Mouse (Mus musculus) layer of hippocampus, adult 9-11 months (tissue): ENCODE measurements around the gene Vill.

ENCODE experiments used
- DNase-seq: peaks from one replicate; pipeline ENCODE4 v3.0.0; 2022

Gene Vill

DNA sequence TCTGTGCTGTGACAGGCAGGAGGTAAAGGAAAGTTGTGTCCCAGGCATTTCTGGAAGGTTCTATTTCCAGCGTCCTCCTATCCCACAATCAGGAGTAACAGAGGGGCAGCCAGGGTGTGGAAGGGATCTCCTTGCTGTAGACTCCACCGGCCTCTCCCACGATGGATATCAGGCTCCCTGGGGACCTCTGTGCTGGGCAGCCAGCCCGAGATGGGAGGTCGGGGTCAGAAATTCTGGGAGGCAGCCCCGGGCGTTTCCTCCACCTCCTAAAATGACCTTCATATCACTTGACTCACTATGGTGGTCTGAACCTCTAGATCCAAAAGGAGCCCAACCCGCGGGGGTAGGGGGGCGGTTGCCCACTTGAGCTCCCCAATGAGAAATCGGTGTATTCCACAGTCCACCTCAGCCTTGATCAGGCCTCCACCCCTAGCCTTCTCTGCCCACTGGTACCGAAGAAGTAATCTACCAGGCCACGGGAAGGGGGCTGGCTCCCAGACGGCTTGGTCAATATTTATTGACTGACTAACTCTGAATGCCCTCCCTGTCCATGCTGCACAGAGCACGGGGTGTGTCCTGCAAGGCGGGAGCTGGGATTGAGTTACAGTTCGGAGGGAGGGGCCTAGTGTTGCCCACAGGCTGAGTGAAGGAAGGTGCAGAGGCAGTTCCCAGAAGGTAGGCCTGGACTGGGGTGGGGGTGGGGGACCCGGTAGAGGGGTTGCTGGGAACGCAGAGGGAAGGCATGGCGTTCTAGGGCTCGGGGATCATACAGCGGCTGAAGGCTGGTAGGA, at the start of gene Vill:
TSS of gene Vill (plus strand) at position 625 of the 791 bp plus-strand sequence.
- DNase-seq: no peak

DNA sequence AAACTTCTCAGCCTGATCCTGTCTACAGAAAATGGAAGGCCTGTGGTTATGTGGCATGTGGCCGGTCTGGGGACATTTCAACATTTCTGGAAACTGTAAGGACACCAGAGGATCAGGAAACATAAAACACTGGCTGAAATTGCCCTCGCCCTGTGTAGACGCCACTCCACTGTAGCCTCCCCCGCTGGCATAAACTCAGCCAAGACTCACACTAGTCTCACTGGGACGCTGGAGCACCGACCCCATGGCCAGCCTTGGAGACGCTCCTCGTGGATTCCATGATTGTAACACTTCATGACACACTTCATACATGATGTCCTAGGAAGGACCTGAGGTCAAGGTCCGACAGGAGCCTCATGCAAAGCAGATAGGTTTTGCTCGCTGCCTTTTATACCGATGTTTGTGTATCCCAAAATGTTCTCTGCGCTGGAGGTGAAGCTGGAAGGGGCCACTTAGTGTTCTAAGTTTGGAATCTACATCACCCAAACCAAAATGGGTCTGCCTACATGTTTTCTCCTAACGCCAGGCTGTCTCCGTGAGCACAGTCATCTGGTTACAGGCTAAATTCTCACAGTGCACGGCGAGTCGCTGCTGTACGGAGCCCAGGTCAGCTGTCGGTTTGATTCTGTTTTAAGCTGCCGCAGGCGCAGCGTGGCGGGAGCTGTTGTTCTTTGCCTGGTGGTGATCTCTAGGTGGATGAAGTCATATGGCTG, 48.4 kb upstream of the Vill start:
- DNase-seq: peak; percentile 56

DNA sequence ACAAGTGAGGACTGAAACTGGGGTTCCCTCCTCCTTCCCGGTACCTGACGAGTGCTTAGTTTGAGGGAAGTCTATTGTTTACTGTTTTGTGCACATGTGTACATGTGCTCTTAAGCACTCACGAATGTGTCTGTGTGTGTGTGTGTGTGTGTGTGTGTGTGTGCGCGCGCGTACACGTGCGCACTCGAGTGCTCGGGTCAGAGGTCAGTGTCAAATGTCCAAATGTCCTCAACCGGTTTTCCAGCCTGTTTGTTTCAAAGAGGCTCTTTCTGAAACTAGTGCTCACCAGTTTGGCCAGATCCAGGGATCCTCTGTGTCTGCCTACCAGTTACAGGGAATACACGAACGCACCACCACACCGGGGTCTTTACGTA, 47.9 kb upstream of the Vill start:
- DNase-seq: no peak

DNA sequence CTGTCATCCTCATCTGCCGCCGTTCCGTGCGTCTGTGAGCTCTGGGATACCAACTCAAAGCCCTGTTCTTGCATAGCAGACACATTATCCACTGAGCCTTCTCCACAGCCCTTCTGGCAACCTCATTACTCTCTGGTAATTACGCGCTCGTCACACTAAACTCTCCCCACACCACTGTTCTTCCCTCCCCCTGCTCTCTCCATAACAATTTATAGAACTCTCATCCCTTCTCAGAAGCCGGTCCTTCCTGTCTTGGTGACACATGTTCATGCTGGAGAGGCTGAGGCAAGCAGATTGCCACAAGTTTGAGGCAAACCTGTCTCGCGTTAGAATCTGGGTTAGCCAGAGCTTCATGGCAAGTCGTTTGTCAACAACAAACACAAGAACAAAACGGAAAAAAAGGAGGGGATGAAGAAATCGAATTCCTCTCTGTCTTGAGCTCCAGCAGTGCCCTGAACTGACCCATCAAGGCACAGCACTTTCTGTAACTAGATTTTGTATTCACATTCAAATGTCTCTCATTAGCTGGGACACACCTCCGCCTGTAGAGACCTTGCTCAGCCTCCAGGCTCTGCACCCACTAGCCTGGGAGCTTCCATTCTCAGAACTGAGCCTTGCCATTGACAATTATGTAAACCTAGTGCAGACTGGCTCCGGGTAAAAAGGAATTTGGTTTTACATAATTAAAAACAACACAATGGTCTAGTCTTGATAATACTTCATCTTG, 47.1 kb upstream of the Vill start:
- no peak for DNase-seq

GRCm38 (mm10) chr9:119007266-119007665, 45.3 kb upstream of the Vill start:
- peak; percentile 31 for DNase-seq

DNA sequence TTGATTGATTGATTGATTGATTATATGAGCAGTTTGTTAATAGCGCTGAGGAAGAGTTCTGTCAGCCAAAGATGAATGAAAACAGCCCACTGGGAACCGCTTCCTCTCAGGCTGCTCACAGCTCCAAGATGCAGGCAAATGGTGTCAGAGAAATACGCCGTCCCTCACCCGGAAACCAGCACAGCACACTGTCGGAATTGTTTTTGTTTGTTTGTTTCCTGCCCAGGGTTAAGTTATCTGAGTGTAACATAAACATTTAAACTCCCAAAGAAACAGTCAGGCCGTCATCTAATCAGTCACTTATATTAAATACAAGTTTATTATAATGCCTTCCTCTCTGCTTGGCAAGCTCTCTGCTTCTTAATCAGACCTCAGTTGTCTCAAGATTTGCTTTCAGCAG, 43.7 kb upstream of the Vill start:
- DNase-seq: no peak

- no peak for DNase-seq
Observed at GRCm38 (mm10) chr9:119010156-119010710, 42.3 kb upstream of the Vill start.

DNA sequence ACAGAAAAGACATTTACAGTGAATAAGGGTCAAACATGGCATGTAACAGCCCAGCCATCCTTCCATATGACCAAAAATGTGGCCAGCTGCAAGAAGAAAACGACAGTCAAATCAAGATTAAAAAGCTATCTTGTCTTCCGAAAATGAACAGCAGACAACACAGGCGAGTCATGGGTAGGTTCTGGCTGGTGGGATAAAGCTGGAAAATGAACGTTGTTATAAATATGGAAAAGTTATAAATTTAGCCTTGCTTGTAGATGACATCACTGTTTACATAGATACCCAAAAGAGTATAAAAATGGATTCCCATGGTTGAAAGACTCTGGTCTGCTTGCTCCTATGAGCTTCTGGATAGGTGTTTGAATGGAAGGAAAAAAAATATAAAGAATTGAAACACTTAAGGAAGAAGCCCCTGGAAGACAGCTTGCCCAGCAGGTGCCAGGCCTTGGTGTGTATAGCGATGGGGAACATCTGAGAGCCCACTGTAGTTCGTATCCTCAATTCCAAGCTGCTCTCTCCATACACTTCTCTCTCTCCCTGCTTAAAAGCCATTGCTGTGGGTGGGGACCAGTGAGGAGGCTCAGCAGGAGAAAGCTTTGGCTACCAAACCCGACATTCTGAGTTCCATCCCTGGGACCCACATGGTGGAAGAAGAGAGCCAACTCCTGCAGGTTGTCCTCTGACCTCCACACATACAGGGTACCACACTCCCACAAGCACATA, 35.6 kb upstream of the Vill start:
- no peak for DNase-seq

DNA sequence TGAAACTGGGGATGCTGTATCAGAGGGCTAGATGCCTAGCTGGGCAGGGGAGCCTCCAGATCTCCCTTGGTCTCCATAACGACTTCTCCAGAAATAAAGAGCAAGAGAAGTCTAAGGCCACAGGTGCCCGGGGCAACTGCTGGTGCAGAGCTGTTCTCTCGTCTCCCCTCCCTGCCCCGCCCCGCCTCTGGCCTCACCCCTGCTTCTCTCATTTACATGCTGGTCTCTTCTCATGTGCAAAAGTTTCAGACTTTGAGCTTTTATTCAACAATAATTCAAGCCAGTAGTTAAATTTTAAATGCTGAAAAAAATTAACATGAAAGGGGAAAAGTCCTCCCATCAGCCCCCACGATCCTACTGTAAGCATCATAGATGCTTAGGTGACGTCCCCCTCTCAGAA, 30.8 kb upstream of the Vill start:
- DNase-seq: no peak

DNA sequence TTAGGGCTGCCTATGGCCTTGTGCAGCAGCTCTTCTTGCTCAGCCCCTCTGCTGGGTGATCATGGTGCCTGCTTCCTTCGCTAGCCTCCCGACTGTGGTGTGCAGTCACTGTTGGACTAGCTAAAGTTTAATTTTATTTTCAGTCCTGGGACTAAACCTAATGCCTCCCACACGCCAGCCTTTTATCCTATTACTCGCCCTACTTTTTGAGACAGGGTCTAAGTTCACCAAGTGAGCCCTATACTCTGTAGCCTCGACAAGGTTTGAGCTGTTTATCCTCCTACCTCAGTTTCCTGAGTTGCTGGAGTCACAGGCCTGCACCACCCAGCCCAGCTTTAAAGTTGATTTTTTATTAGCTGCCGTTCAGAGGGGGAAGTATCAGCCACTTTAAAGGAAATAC, 27.3 kb upstream of the Vill start:
- no peak for DNase-seq

DNA sequence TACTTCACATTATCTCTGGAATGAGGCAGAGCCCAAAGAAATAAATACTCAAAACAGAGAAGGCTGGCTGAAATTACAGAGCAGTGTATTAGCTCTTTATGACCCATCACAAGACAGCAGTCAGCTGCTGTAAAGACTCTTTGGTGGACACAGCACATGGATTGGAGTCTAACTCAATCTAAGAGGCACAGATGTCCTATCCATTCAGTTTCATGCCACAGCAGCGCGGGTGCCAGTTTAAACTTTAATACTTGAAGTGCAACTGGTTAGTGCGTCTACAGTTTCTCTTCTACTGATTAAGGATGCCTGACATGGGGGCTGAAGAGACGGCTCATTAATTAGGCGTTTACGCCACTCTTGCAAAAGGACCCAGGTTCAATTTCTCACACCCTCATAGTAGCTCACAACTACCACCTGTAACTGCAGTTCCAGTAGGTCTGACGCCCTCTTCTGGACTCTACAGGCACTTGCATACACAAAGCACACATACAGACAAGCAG, 26.7 kb upstream of the Vill start:
- no peak for DNase-seq

GRCm38 (mm10) chr9:119027337-119027736, 25.2 kb upstream of the Vill start:
- no peak for DNase-seq

DNA sequence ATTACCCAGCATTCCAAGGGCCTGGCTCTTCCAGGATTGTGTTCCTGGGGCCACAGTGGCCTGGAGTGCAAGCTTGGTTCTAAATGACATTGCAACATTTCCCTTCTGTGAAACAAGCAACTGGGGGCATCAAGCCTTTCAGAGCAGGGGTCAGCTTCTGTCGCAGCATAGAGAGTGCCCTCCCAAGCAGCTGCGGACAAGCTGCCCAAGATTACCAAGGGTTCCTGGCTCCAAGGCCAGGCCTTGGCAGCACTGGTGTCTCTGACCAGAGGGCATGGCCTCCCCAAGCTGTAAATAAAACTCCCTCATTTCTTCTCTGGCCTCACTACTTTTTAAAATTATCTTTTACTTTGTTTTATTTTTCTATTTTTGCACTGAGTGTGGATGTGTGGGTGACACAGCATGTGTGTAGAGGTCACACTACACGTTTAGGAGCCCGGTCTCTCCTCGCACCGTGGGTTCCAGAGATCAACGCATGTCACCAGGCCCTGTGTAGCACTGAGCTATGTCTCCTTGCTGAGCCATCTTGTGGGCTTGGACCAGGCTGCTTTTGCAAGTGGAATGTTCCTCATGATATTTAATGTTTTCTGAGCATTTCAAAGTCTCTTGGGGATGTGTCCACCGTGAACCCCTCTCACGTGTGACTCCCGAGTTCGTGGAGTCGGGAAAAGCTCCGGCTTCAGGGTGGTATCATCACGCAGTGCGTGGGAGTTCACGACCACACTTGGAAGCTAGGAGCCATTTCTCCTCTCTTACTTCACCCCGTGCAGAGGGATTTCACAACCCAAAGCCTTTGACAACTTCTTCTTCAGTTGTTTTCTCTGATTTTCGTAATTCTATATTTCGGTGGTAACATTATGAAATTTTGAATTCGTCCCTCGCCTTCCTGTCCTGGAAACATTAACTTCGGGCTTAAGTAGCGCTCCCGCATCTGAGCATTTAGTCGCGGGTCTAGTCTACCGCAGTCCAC, 24.1 kb upstream of the Vill start:
- DNase-seq: no peak

- DNase-seq: peak; percentile 59
Observed at GRCm38 (mm10) chr9:119029568-119029967, 23.0 kb upstream of the Vill start.

DNA sequence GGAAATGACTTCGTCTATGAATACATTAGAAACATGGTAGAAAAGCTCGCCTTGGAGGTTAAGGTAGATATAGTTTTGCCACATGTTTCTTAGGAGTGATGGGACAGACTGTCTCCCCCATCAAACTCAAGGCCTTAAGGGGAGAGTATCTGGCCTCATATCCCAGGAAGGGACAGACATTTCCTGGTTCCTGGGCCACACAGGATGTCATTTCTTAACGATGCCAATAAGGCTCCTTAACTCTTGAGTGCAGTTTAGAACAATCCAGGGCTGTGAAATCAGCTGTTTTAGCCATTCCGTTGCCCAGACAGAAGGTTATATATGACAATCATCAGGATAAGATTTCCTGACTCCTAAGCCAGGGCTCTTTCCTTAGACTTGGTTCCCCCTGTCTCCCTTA, 21.5 kb upstream of the Vill start:
- DNase-seq: no peak

DNA sequence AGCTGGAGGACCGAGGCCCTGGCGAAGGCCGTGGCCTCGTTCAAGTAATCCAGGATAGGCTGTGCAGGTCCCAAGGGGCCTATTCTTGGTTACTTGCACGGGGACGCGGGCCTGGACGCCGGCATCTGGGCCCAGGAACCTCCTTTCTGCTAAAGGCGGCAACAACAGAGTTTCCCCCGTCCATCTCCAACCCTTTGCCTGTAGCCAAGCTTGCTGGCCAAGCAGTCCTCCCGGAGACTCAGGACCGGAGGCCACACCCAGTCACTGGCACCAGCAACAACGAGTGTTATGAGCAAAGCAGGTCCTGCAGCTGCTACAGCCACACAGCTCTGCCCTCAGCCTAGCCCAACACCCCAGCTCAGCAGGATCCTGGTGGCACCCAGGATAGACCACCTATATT, 20.8 kb upstream of the Vill start:
- DNase-seq: no peak

GRCm38 (mm10) chr9:119032538-119032937, 20.0 kb upstream of the Vill start:
- DNase-seq: no peak

GRCm38 (mm10) chr9:119033111-119033921, 19.3 kb upstream of the Vill start:
- peak; percentile 71 for DNase-seq

GRCm38 (mm10) chr9:119034069-119034468, 18.5 kb upstream of the Vill start:
- DNase-seq: no peak
